Mouse (Mus musculus) monocyte, adult 2 months (primary cell): Measurements from ENCODE around the gene Fbxo27.
"Not testable (repeated sequence)": the region's sequence is repeated elsewhere in the genome, so short reads cannot be mapped to it uniquely, and the experiment has no call there.

Source experiments
- DNase-seq, 2 experiments: peaks; one replicate each; pipeline ENCODE4 v3.0.0; 2022; ENCODE audit warnings: low spot score in 2 of 2, low read depth in 1 of 2

Fbxo27 gene

GRCm38 (mm10) chr7:28701306-28701705 lies 8.7 kb downstream of the Fbxo27 start:
- DNase-seq: not testable (repeated sequence)

GRCm38 (mm10) chr7:28702601-28703143 lies 10.0 kb downstream of the Fbxo27 start:
- no peak for DNase-seq

GRCm38 (mm10) chr7:28709454-28709853 lies 16.8 kb downstream of the Fbxo27 start:
- DNase-seq: no peak

GRCm38 (mm10) chr7:28710962-28711361 lies 18.3 kb downstream of the Fbxo27 start:
- no peak for DNase-seq

- no peak for DNase-seq
Observed at GRCm38 (mm10) chr7:28714667-28715066, 22.0 kb downstream of the Fbxo27 start.

- DNase-seq: no peak
Observed at GRCm38 (mm10) chr7:28715598-28715997, 22.9 kb downstream of the Fbxo27 start.

GRCm38 (mm10) chr7:28716590-28717281 lies 24.1 kb downstream of the Fbxo27 start, which contains the start of gene Fbxo17:
Fbxo17 (plus strand) TSS chr7:28716804.
- DNase-seq: no peak

GRCm38 (mm10) chr7:28717726-28718125 lies 25.1 kb downstream of the Fbxo27 start:
- no peak for DNase-seq

GRCm38 (mm10) chr7:28719159-28719558 lies 26.5 kb downstream of the Fbxo27 start:
- DNase-seq: no peak

GRCm38 (mm10) chr7:28719650-28720049 lies 27.0 kb downstream of the Fbxo27 start:
- no peak for DNase-seq

GRCm38 (mm10) chr7:28720753-28721537 lies 28.3 kb downstream of the Fbxo27 start:
- no peak for DNase-seq

- DNase-seq: no peak
Observed at GRCm38 (mm10) chr7:28722079-28722478, 29.4 kb downstream of the Fbxo27 start.

- no peak for DNase-seq
Observed at GRCm38 (mm10) chr7:28724613-28725012, 32.0 kb downstream of the Fbxo27 start.

GRCm38 (mm10) chr7:28726600-28726999 lies 34.0 kb downstream of the Fbxo27 start:
- DNase-seq: peak; percentile 17 to 39

- DNase-seq: no peak
Observed at GRCm38 (mm10) chr7:28727649-28728340, 35.1 kb downstream of the Fbxo27 start.

- DNase-seq: peak in 1 of 2 experiments; percentile 50
Observed at GRCm38 (mm10) chr7:28732341-28733142, 39.9 kb downstream of the Fbxo27 start.

GRCm38 (mm10) chr7:28733211-28733610 lies 40.6 kb downstream of the Fbxo27 start:
- no peak for DNase-seq

- DNase-seq: no peak
Observed at GRCm38 (mm10) chr7:28735701-28736100, 43.1 kb downstream of the Fbxo27 start.

- no peak for DNase-seq
Observed at GRCm38 (mm10) chr7:28739829-28740228, 47.2 kb downstream of the Fbxo27 start.

GRCm38 (mm10) chr7:28740949-28741348 lies 48.3 kb downstream of the Fbxo27 start:
- no peak for DNase-seq

GRCm38 (mm10) chr7:28741368-28741708 lies 48.7 kb downstream of the Fbxo27 start:
- DNase-seq: no peak
